Mouse (Mus musculus) embryonic facial prominence, embryonic 12.5 days (tissue): ENCODE data around the gene Cobl. TPM values are rescaled to one million over a fixed set of nuclear protein-coding genes. Genes with fewer than 3 reads are reported as not detected.

Experiments used
- ATAC-seq: fragments of 200-750 bp; cut with Nextera tagmentation; 2 replicates; pipeline ENCODE4 v1.8.0; 2017; ENCODE audit not compliant: insufficient number of reproducible peaks, insufficient read depth, low FRiP score, low TSS enrichment
- H3K27ac ChIP-seq: fragments of 300-500 bp; sonication (generic); 2 replicates; pipeline ENCODE4 v1.5.1; 2016; ENCODE audit warnings: mild to moderate bottlenecking
- H3K27me3 ChIP-seq: fragments of 300-500 bp; sonication (generic); 2 replicates; pipeline ENCODE4 v1.6.1; 2016; ENCODE audit warnings: mild to moderate bottlenecking, moderate library complexity
- H3K36me3 ChIP-seq: fragments of 300-500 bp; sonication (generic); 2 replicates; pipeline ENCODE4 v1.6.1; 2016; ENCODE audit warnings: mild to moderate bottlenecking
- H3K4me1 ChIP-seq: fragments of 300-500 bp; sonication (generic); 2 replicates; pipeline ENCODE4 v1.6.1; 2016
- H3K4me2 ChIP-seq: fragments of 300-500 bp; sonication (generic); replicated peaks from 2 replicates; pipeline ENCODE4 v1.6.1; 2016; ENCODE audit warnings: mild to moderate bottlenecking, moderate library complexity
- H3K4me3 ChIP-seq: fragments of 300-500 bp; sonication (generic); 2 replicates; pipeline ENCODE4 v1.5.1; 2016; ENCODE audit warnings: mild to moderate bottlenecking
- H3K9ac ChIP-seq: fragments of 300-500 bp; sonication (generic); 2 replicates; pipeline ENCODE4 v1.6.1; 2016; ENCODE audit warnings: mild to moderate bottlenecking, moderate library complexity
- H3K9me3 ChIP-seq: fragments of 300-500 bp; sonication (generic); 2 replicates; pipeline ENCODE4 v1.6.1; 2016; ENCODE audit warnings: mild to moderate bottlenecking, moderate library complexity
- WGBS: fragments of 180-500 bp; shearing (Covaris S2); methylation state at CpG from one replicate; pipeline ENCODE4 v1.1.7; 2016; 5-methylcytosine and 5-hydroxymethylcytosine counted together
- polyA plus RNA-seq: library from polyadenylated mRNA; unstranded; fragments of >200 nt; fragmentation: Nextera tagmentation; extraction: Ambion mirVana; gene quantifications from 2 replicates; pipeline ENCODE4 v1.2.1, GENCODE M21; 2016

The Cobl gene
- polyA plus RNA-seq, 1 experiment from 2014 or later = 5.8 TPM

DNA sequence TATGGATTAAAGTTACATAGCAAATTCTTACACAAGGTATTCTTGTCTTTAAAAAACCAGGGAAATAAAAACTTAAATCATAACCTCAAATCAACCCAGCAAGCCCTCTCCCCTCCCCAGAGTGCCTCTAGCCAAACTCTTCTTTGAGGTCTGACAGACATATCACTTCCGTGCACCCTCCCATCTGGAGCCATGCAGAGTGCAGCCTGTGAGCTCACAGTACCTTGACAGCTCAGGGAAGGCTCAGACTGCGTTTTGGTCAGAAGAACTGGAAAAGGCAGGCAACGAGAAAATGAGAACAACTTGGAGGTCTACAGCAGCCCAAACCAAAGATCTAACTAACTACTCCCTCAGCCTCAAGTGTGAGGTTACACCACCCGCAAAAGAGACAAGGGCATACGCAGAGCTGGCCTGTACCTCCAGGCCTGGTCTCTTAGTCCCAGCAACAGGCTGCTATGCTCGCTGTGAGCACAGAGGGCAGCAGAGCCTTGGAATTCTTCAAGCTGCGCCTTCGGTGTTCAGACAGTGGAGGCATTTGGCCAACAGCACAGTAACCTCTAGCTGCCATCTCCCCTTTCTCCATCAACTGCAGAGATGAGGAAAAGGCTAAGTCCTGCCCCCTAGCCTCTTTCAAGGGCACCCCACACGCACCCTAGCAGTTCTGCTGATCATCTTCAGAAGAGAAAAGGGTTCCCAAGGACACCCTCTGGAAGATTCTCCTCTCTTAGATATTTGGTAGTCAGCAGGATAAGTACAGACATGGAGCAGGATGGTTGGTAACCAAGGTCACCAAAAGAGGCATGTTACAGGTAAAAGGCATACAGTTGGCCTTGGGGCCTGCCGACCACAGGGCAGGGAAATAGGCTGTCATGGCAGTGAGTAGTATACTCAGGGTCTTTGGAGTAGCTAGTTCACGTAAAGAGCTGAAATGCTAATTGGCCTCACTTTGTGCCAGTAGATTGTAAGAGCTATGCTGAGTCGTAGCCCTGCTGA is 91.4 kb downstream of the Cobl start:
- no peaks in the 10 kb centered on the region for H3K4me1 ChIP-seq
- no peak overlapping the region for H3K4me3 ChIP-seq
- H3K9me3 ChIP-seq = no peaks in the 10 kb centered on the region
- peak; percentile 80; the same call in 1 of the 2 replicates for ATAC-seq
- no peaks in the 10 kb centered on the region for H3K27me3 ChIP-seq
- no peak overlapping the region for H3K27ac ChIP-seq
- no peak overlapping the region for H3K9ac ChIP-seq
- no peak overlapping the region for H3K4me2 ChIP-seq
- WGBS = 32% methylated on average over 12 of the region's 12 CpGs
- H3K36me3 ChIP-seq = no peaks in the 10 kb centered on the region

DNA sequence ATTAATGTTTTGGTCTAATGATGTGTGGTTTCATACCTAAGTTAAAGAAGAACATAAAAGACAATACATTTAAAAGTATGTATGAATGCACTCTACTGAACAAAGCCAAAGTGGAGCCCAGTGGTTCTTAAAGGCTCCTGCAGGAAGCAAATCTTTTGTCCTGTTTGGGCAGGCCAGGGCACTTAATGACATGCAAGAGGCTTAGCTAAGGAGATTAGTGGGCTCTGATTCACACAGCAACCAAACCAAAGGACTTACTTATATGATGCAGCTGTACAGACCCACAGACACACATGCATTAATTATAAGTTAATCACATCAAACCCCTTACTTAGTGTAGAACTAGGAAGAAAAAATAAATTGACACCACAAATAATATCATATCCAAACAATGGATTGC is 93.8 kb downstream of the Cobl start:
- no peak for ATAC-seq
- H3K4me3 ChIP-seq = no peak overlapping the region
- no peaks in the 10 kb centered on the region for H3K27me3 ChIP-seq
- H3K27ac ChIP-seq = no peak overlapping the region
- no peaks in the 10 kb centered on the region for H3K9me3 ChIP-seq
- no peaks in the 10 kb centered on the region for H3K36me3 ChIP-seq
- H3K4me2 ChIP-seq = no peak overlapping the region
- H3K4me1 ChIP-seq = no peaks in the 10 kb centered on the region
- no peak overlapping the region for H3K9ac ChIP-seq

DNA sequence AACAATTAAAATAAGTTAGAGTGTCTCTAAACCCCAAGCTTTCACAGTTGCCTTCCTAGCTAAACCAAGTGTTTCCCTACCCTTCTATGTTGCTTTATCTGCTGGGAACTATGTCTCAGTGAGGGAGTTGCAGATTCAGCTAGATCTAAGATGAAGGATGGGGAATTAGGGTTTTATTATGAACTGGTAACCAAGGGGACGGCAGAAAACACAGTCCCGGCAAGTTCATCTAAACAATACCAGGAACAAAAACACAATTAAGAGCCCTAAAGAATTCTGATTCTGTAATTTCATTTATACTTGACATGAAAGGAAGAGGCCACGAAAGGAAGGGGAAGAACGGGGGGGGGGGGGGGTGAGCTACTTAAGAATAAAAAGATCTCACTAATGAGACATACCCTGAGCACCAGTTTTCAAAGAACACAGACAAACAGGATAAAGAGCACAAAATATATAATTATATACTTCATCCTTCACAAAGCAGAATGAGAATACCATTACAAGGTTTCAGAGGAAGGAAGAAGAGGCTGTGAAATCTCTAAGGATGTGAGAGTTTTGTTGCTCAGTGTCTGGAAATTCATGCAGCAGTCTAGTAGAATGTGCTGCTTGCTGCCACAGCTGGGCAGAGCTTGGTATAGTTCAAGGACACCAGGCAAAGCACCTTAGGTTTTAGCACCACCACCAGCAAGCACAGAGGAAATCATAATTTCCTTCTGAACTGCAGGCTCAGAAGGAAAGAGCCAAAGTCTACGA is 97.2 kb downstream of the Cobl start:
- H3K27ac ChIP-seq = no peak overlapping the region
- no peaks in the 10 kb centered on the region for H3K36me3 ChIP-seq
- H3K4me2 ChIP-seq = no peak overlapping the region
- no peaks in the 10 kb centered on the region for H3K27me3 ChIP-seq
- no peak for ATAC-seq
- no peak overlapping the region for H3K4me3 ChIP-seq
- no peaks in the 10 kb centered on the region for H3K4me1 ChIP-seq
- H3K9ac ChIP-seq = no peak overlapping the region
- H3K9me3 ChIP-seq = no peaks in the 10 kb centered on the region
- 63% methylated on average over 5 of the region's 5 CpGs for WGBS

- Histone ChIP-seq H3K4me2 (no peak overlapping the region), H3K9me3 (no peaks in the 10 kb centered on the region), H3K9ac (no peak overlapping the region), H3K36me3 (no peaks in the 10 kb centered on the region), H3K27me3 (no peaks in the 10 kb centered on the region), H3K4me3 (no peak overlapping the region), H3K27ac (no peak overlapping the region), H3K4me1 (0 out of 2 replicates have a peak, but pooled peaks cover 7% of the 10 kb centered on the region)
- peak; percentile 88 for ATAC-seq
- WGBS = 18% methylated on average over 2 of the region's 2 CpGs
Measured at GRCm38 (mm10) chr11:12359336-12360000, 105.3 kb downstream of the Cobl start.

DNA sequence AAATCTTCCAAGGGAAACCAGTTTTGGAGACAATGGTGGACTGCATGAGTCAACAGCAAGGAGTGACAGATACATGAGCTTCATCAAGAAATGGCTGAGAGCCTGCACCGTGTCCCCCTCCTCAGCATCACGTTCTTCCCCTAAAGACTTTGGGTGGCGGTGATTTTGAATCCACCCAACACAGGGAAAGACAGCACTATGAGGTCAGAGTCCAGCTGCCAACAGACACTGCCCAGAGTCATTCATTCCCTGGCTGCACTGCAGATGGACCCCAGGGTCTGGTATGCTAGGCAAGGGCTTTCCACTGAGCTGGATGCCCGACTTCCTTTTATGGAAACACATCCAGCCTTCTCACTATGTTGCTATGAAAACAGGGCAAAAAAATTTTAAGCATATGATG is 106.2 kb downstream of the Cobl start:
- 63% methylated on average over 4 of the region's 4 CpGs for WGBS
- Histone ChIP-seq H3K27ac (no peak overlapping the region), H3K27me3 (no peaks in the 10 kb centered on the region), H3K4me2 (no peak overlapping the region), H3K4me1 (0 out of 2 replicates have a peak, but pooled peaks cover 7% of the 10 kb centered on the region), H3K9ac (no peak overlapping the region), H3K9me3 (no peaks in the 10 kb centered on the region), H3K4me3 (no peak overlapping the region), H3K36me3 (no peaks in the 10 kb centered on the region)
- no peak for ATAC-seq

DNA sequence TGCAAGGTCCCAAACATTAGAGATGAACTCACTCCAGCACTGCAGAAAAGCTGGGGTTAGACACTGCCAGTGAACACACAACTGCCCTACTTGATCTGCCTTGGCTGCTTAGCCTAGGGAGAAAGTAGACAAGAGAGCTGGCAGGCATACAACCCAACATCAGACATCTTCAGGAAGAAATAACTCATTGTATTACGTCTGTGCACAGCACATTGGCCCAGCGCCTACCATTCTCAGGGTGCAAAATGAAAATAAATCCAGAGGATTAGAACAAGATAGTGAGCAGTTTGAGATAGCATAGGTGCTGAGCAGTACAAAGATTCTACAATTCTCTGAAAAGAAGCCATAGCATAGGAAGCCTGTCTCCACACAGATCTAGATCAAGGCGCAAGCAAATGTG is 109.1 kb downstream of the Cobl start:
- 85% methylated on average over 3 of the region's 3 CpGs for whole genome bisulfite sequencing
- no peaks in the 10 kb centered on the region for H3K36me3 ChIP-seq
- H3K4me1 ChIP-seq = 0 out of 2 replicates have a peak, but pooled peaks cover 7% of the 10 kb centered on the region
- no peak overlapping the region for H3K27ac ChIP-seq
- no peak overlapping the region for H3K4me3 ChIP-seq
- no peak overlapping the region for H3K9ac ChIP-seq
- H3K4me2 ChIP-seq = no peak overlapping the region
- H3K27me3 ChIP-seq = no peaks in the 10 kb centered on the region
- ATAC-seq = no peak
- H3K9me3 ChIP-seq = no peaks in the 10 kb centered on the region

- no peak overlapping the region for H3K4me3 ChIP-seq
- ATAC-seq = 0 out of 2 replicates have a peak, but pooled peaks have one; percentile 22
- no peaks in the 10 kb centered on the region for H3K9me3 ChIP-seq
- H3K27ac ChIP-seq = no peak overlapping the region; the same call in 1 of the 2 replicates
- H3K9ac ChIP-seq = no peak overlapping the region
- H3K4me2 ChIP-seq = no peak overlapping the region
- no peaks in the 10 kb centered on the region for H3K36me3 ChIP-seq
- WGBS = 43% methylated on average over 3 of the region's 3 CpGs
- no peaks in the 10 kb centered on the region for H3K27me3 ChIP-seq
- no peaks in the 10 kb centered on the region for H3K4me1 ChIP-seq
Measured at GRCm38 (mm10) chr11:12350986-12351546, 113.7 kb downstream of the Cobl start.

GRCm38 (mm10) chr11:12350086-12350485 is 114.7 kb downstream of the Cobl start:
- Histone ChIP-seq H3K4me1 (no peaks in the 10 kb centered on the region), H3K9me3 (no peaks in the 10 kb centered on the region), H3K27ac (no peak overlapping the region), H3K36me3 (no peaks in the 10 kb centered on the region), H3K27me3 (no peaks in the 10 kb centered on the region), H3K9ac (no peak overlapping the region), H3K4me2 (no peak overlapping the region), H3K4me3 (no peak overlapping the region)
- no peak for ATAC-seq
- 77% methylated on average over 1 of the region's 1 CpGs for WGBS

GRCm38 (mm10) chr11:12346486-12346885 is 118.3 kb downstream of the Cobl start:
- WGBS = 83% methylated on average over 2 of the region's 2 CpGs
- Histone ChIP-seq H3K9me3 (no peaks in the 10 kb centered on the region), H3K27ac (no peak overlapping the region), H3K4me1 (no peaks in the 10 kb centered on the region), H3K36me3 (no peaks in the 10 kb centered on the region), H3K27me3 (no peaks in the 10 kb centered on the region), H3K9ac (no peak overlapping the region), H3K4me2 (no peak overlapping the region), H3K4me3 (no peak overlapping the region)
- ATAC-seq = no peak

- no peaks in the 10 kb centered on the region for H3K36me3 ChIP-seq
- H3K4me1 ChIP-seq = no peaks in the 10 kb centered on the region
- no peaks in the 10 kb centered on the region for H3K9me3 ChIP-seq
- no peak overlapping the region for H3K9ac ChIP-seq
- no peak overlapping the region for H3K27ac ChIP-seq
- no peak overlapping the region for H3K4me2 ChIP-seq
- H3K4me3 ChIP-seq = no peak overlapping the region
- H3K27me3 ChIP-seq = no peaks in the 10 kb centered on the region
- ATAC-seq = no peak
- WGBS = 87% methylated on average over 4 of the region's 4 CpGs
Measured at GRCm38 (mm10) chr11:12343686-12344085, 121.1 kb downstream of the Cobl start.

GRCm38 (mm10) chr11:12340697-12341096 is 124.1 kb downstream of the Cobl start:
- Histone ChIP-seq H3K27me3 (no peaks in the 10 kb centered on the region), H3K4me2 (no peak overlapping the region), H3K4me3 (no peak overlapping the region), H3K36me3 (no peaks in the 10 kb centered on the region), H3K27ac (no peak overlapping the region), H3K9ac (no peak overlapping the region), H3K9me3 (no peaks in the 10 kb centered on the region), H3K4me1 (no peaks in the 10 kb centered on the region)
- ATAC-seq = no peak
